Mouse (Mus musculus) small intestine, adult 2 months (tissue): ENCODE results near the gene Ssh2. TPM values are rescaled to one million over a fixed set of nuclear protein-coding genes. Genes with fewer than 3 reads are reported as not detected.

ENCODE experiments used
- H3K27ac ChIP-seq: fragments of 200-500 bp; 2 replicates; pipeline ENCODE4 v1.5.1; 2012; ENCODE audit warnings: low read depth, low read length, control low read depth, inconsistent platforms; ENCODE audit not compliant: insufficient read depth
- H3K27me3 ChIP-seq: fragments of 200-500 bp; 2 replicates; pipeline ENCODE4 v1.6.1; 2012; ENCODE audit warnings: mild to moderate bottlenecking, moderate library complexity, low read length, inconsistent platforms; ENCODE audit not compliant: control insufficient read depth, insufficient read depth
- H3K36me3 ChIP-seq: fragments of 200-500 bp; 2 replicates; pipeline ENCODE4 v1.6.1; 2012; ENCODE audit warnings: mild to moderate bottlenecking, low read length, control low read depth, inconsistent platforms; ENCODE audit not compliant: control insufficient read depth, insufficient read depth
- H3K4me1 ChIP-seq: fragments of 200-500 bp; 2 replicates; pipeline ENCODE4 v1.6.1; 2012; ENCODE audit warnings: low read length, inconsistent platforms, mixed read lengths; ENCODE audit not compliant: control insufficient read depth, insufficient read depth, insufficient read length
- H3K4me3 ChIP-seq: fragments of 200-500 bp; 2 replicates; pipeline ENCODE4 v1.5.1; 2012; ENCODE audit warnings: low read depth, mild to moderate bottlenecking, control low read depth, inconsistent platforms, low read length, moderate library complexity
- CTCF ChIP-seq: fragments of 200-500 bp; IDR thresholded peaks from 2 replicates; pipeline ENCODE4 v1.5.1; 2012; ENCODE audit warnings: low read depth, mild to moderate bottlenecking, control low read depth, inconsistent platforms, low read length, moderate library complexity, mixed read lengths; ENCODE audit not compliant: insufficient replicate concordance, insufficient read length; ENCODE audit errors: extremely low read depth
- POLR2A ChIP-seq: fragments of 200-500 bp; IDR thresholded peaks from 2 replicates; pipeline ENCODE4 v1.6.1; 2012; ENCODE audit warnings: low read depth, mild to moderate bottlenecking, control low read depth, inconsistent platforms, low read length, moderate library complexity
- WGBS: fragments of 180-500 bp; shearing (Covaris S2); methylation state at CpG from one replicate; pipeline ENCODE4 v1.1.7; 2018; 5-methylcytosine and 5-hydroxymethylcytosine counted together
- polyA plus RNA-seq: library from polyadenylated mRNA; depleted of rRNA; stranded (reverse); fragments of >200 nt; gene quantifications from 2 replicates; pipeline ENCODE4 v1.2.3, GENCODE M21; 2012; rRNA removed

Ssh2 gene
- 3.1 and 5.3 TPM in 2 replicates for polyA plus RNA-seq

- Histone ChIP-seq H3K36me3 (no peaks in the 10 kb centered on the region), H3K4me3 (peak within 1 kb of the TSS; percentile 77), H3K4me1 (peaks cover 7% of the 10 kb centered on the region; the same call in 1 of the 2 replicates), H3K27me3 (no peaks in the 10 kb centered on the region), H3K27ac (peak within 1 kb of the TSS; percentile 81)
- 1% methylated on average over 81 of the region's 82 CpGs for WGBS
- TF ChIP-seq POLR2A (peak; percentile 33), CTCF (no peak)
Measured at GRCm38 (mm10) chr11:77215951-77216760, at the start of gene Ssh2. Ssh2 (plus strand) TSS chr11:77216287.

- TF ChIP-seq POLR2A (no peak), CTCF (no peak)
- no peaks in the 10 kb centered on the region for H3K36me3 ChIP-seq
- H3K27me3 ChIP-seq = no peaks in the 10 kb centered on the region
- no peak overlapping the region for H3K4me3 ChIP-seq
- H3K27ac ChIP-seq = no peak overlapping the region
- H3K4me1 ChIP-seq = no peaks in the 10 kb centered on the region
- 89% methylated on average over 4 of the region's 4 CpGs for WGBS
Measured at GRCm38 (mm10) chr11:77173731-77174130, 42.4 kb upstream of the Ssh2 start.

- no peak overlapping the region for H3K27ac ChIP-seq
- H3K27me3 ChIP-seq = no peaks in the 10 kb centered on the region
- WGBS = 80% methylated on average over 7 of the region's 7 CpGs
- no peak overlapping the region for H3K4me3 ChIP-seq
- no peaks in the 10 kb centered on the region for H3K4me1 ChIP-seq
- H3K36me3 ChIP-seq = no peaks in the 10 kb centered on the region
- TF ChIP-seq POLR2A (no peak), CTCF (no peak)
Measured at GRCm38 (mm10) chr11:77174531-77174930, 41.6 kb upstream of the Ssh2 start.

GRCm38 (mm10) chr11:77179771-77180170 lies 36.3 kb upstream of the Ssh2 start:
- H3K36me3 ChIP-seq = no peaks in the 10 kb centered on the region
- TF ChIP-seq CTCF = no peak
- TF ChIP-seq POLR2A = no peak
- no peaks in the 10 kb centered on the region for H3K27me3 ChIP-seq
- 88% methylated on average over 3 of the region's 3 CpGs for WGBS
- H3K27ac ChIP-seq = no peak overlapping the region
- H3K4me1 ChIP-seq = peaks cover 14% of the 10 kb centered on the region; the same call in 1 of the 2 replicates
- H3K4me3 ChIP-seq = no peak overlapping the region

- Histone ChIP-seq H3K27me3 (no peaks in the 10 kb centered on the region), H3K27ac (no peak overlapping the region; the same call in 1 of the 2 replicates), H3K36me3 (no peaks in the 10 kb centered on the region), H3K4me1 (peaks cover 14% of the 10 kb centered on the region; the same call in 1 of the 2 replicates), H3K4me3 (no peak overlapping the region)
- TF ChIP-seq CTCF (no peak), POLR2A (no peak)
- 11% methylated on average over 4 of the region's 4 CpGs for WGBS
Measured at GRCm38 (mm10) chr11:77180886-77181285, 35.2 kb upstream of the Ssh2 start.

- H3K4me3 ChIP-seq = no peak overlapping the region
- no peaks in the 10 kb centered on the region for H3K27me3 ChIP-seq
- peak overlapping the region; percentile 61; the same call in 1 of the 2 replicates for H3K27ac ChIP-seq
- WGBS = 24% methylated on average over 5 of the region's 5 CpGs
- H3K36me3 ChIP-seq = no peaks in the 10 kb centered on the region
- peaks cover 14% of the 10 kb centered on the region; the same call in 1 of the 2 replicates for H3K4me1 ChIP-seq
- no peak for TF ChIP-seq POLR2A
- no peak for TF ChIP-seq CTCF
Measured at GRCm38 (mm10) chr11:77181528-77181927, 34.6 kb upstream of the Ssh2 start.

- H3K4me3 ChIP-seq = no peak overlapping the region
- no peaks in the 10 kb centered on the region for H3K36me3 ChIP-seq
- WGBS = 26% methylated on average over 2 of the region's 2 CpGs
- H3K27ac ChIP-seq = peak overlapping the region; percentile 95
- TF ChIP-seq POLR2A (no peak), CTCF (no peak)
- H3K4me1 ChIP-seq = peaks cover 14% of the 10 kb centered on the region; the same call in 1 of the 2 replicates
- no peaks in the 10 kb centered on the region for H3K27me3 ChIP-seq
Measured at GRCm38 (mm10) chr11:77182041-77182440, 34.0 kb upstream of the Ssh2 start.
